Mouse (Mus musculus): ENCODE data around the gene Abca6. TPM values are rescaled to one million over a fixed set of nuclear protein-coding genes. Genes with fewer than 3 reads are reported as not detected.

Abca6 gene
- polyA plus RNA-seq, 1 experiment from 2014 or later, result 1.4 TPM

GRCm38 (mm10) chr11:110195310-110195709 is 56.3 kb downstream of the Abca6 start:
- H3K4me1 ChIP-seq (replicated peaks), result no peaks in the 10 kb centered on the region
- H3K9me3 ChIP-seq (replicated peaks), result no peaks in the 10 kb centered on the region
- no peak overlapping the region for H3K27ac ChIP-seq
- H3K4me2 ChIP-seq, result no peak overlapping the region
- H3K9ac ChIP-seq, result no peak overlapping the region
- no peaks in the 10 kb centered on the region for H3K27me3 ChIP-seq
- WGBS, result 65% methylated on average over 4 of the region's 4 CpGs
- H3K36me3 ChIP-seq, result no peaks in the 10 kb centered on the region
- no peak for ATAC-seq (replicated peaks; ENCODE audit: insufficient number of reproducible peaks, insufficient read depth, low FRiP score, low read depth)
- no peak overlapping the region for H3K4me3 ChIP-seq

GRCm38 (mm10) chr11:110171212-110171611 is 80.4 kb downstream of the Abca6 start:
- WGBS, result 97% methylated on average over 3 of the region's 3 CpGs
- Histone ChIP-seq H3K27me3 (no peaks in the 10 kb centered on the region), H3K4me2 (no peak overlapping the region), H3K4me3 (no peak overlapping the region), H3K36me3 (no peaks in the 10 kb centered on the region), H3K4me1 (replicated peaks) (no peaks in the 10 kb centered on the region), H3K9ac (no peak overlapping the region), H3K27ac (no peak overlapping the region), H3K9me3 (replicated peaks) (no peaks in the 10 kb centered on the region)
- no peak for ATAC-seq (replicated peaks; ENCODE audit: insufficient number of reproducible peaks, insufficient read depth, low FRiP score, low read depth)

GRCm38 (mm10) chr11:110167459-110168251 is 83.9 kb downstream of the Abca6 start, which contains the start of gene Abca9:
Gene Abca9 (minus strand): TSS chr11:110168196.
- no peak for ATAC-seq (replicated peaks; ENCODE audit: insufficient number of reproducible peaks, insufficient read depth, low FRiP score, low read depth)
- 21% methylated on average over 12 of the region's 12 CpGs for WGBS
- peak within 1 kb of the TSS; percentile 36; the same call in 1 of the 2 replicates for H3K9ac ChIP-seq

GRCm38 (mm10) chr11:110165822-110166221 is 85.8 kb downstream of the Abca6 start:
- 52% methylated on average over 3 of the region's 3 CpGs for WGBS
- H3K36me3 ChIP-seq, result no peaks in the 10 kb centered on the region
- no peaks in the 10 kb centered on the region for H3K27me3 ChIP-seq
- no peak overlapping the region for H3K27ac ChIP-seq
- H3K9me3 ChIP-seq (replicated peaks), result no peaks in the 10 kb centered on the region
- H3K4me1 ChIP-seq (replicated peaks), result no peaks in the 10 kb centered on the region
- no peak overlapping the region for H3K9ac ChIP-seq
- H3K4me2 ChIP-seq, result no peak overlapping the region
- ATAC-seq (replicated peaks; ENCODE audit: insufficient number of reproducible peaks, insufficient read depth, low FRiP score, low read depth), result no peak
- H3K4me3 ChIP-seq, result no peak overlapping the region

More at GRCm38 (mm10) chr11:110167459-110168251, 83.9 kb downstream of the Abca6 start, which contains the start of gene Abca9:
- peak within 1 kb of the TSS; percentile 79 for H3K27ac ChIP-seq
- no peaks in the 10 kb centered on the region for H3K9me3 ChIP-seq (replicated peaks)
- no peaks in the 10 kb centered on the region for H3K27me3 ChIP-seq
- H3K4me3 ChIP-seq, result peak within 1 kb of the TSS; percentile 39
- H3K4me2 ChIP-seq, result peak within 1 kb of the TSS; percentile 48
- no peaks in the 10 kb centered on the region for H3K36me3 ChIP-seq
- no peaks in the 10 kb centered on the region for H3K4me1 ChIP-seq (replicated peaks)

GRCm38 (mm10) chr11:110165409-110165808 is 86.2 kb downstream of the Abca6 start:
- no peaks in the 10 kb centered on the region for H3K4me1 ChIP-seq (replicated peaks)
- no peak overlapping the region for H3K4me2 ChIP-seq
- H3K27ac ChIP-seq, result no peak overlapping the region
- no peak overlapping the region for H3K9ac ChIP-seq
- H3K9me3 ChIP-seq (replicated peaks), result no peaks in the 10 kb centered on the region
- H3K27me3 ChIP-seq, result no peaks in the 10 kb centered on the region
- no peak for ATAC-seq (replicated peaks; ENCODE audit: insufficient number of reproducible peaks, insufficient read depth, low FRiP score, low read depth)
- no peak overlapping the region for H3K4me3 ChIP-seq
- no peaks in the 10 kb centered on the region for H3K36me3 ChIP-seq

- no peak overlapping the region for H3K4me3 ChIP-seq
- no peaks in the 10 kb centered on the region for H3K27me3 ChIP-seq
- H3K4me2 ChIP-seq, result no peak overlapping the region
- no peak overlapping the region for H3K27ac ChIP-seq
- no peaks in the 10 kb centered on the region for H3K9me3 ChIP-seq (replicated peaks)
- WGBS, result 53% methylated on average over 6 of the region's 6 CpGs
- no peak for ATAC-seq (replicated peaks; ENCODE audit: insufficient number of reproducible peaks, insufficient read depth, low FRiP score, low read depth)
- no peaks in the 10 kb centered on the region for H3K36me3 ChIP-seq
- H3K9ac ChIP-seq, result no peak overlapping the region
- no peaks in the 10 kb centered on the region for H3K4me1 ChIP-seq (replicated peaks)
Observed at GRCm38 (mm10) chr11:110157059-110157458, 94.5 kb downstream of the Abca6 start.

- 90% methylated on average over 11 of the region's 11 CpGs for WGBS
- Histone ChIP-seq H3K4me3 (no peak overlapping the region), H3K9ac (no peak overlapping the region), H3K27ac (no peak overlapping the region), H3K4me2 (no peak overlapping the region), H3K4me1 (replicated peaks) (no peaks in the 10 kb centered on the region), H3K27me3 (no peaks in the 10 kb centered on the region), H3K36me3 (no peaks in the 10 kb centered on the region), H3K9me3 (replicated peaks) (no peaks in the 10 kb centered on the region)
- ATAC-seq (replicated peaks; ENCODE audit: insufficient number of reproducible peaks, insufficient read depth, low FRiP score, low read depth), result no peak
Observed at GRCm38 (mm10) chr11:110155985-110156384, 95.6 kb downstream of the Abca6 start.

GRCm38 (mm10) chr11:110147640-110148039 is 103.9 kb downstream of the Abca6 start:
- H3K9me3 ChIP-seq (replicated peaks), result no peaks in the 10 kb centered on the region
- no peak for ATAC-seq (replicated peaks; ENCODE audit: insufficient number of reproducible peaks, insufficient read depth, low FRiP score, low read depth)
- 88% methylated on average over 5 of the region's 5 CpGs for WGBS

GRCm38 (mm10) chr11:110145421-110145820 is 106.2 kb downstream of the Abca6 start:
- Histone ChIP-seq H3K36me3 (no peaks in the 10 kb centered on the region), H3K9me3 (replicated peaks) (no peaks in the 10 kb centered on the region), H3K27ac (no peak overlapping the region), H3K4me1 (replicated peaks) (no peaks in the 10 kb centered on the region), H3K4me2 (no peak overlapping the region), H3K27me3 (no peaks in the 10 kb centered on the region), H3K9ac (no peak overlapping the region), H3K4me3 (no peak overlapping the region)
- 70% methylated on average over 11 of the region's 11 CpGs for WGBS
- no peak for ATAC-seq (replicated peaks; ENCODE audit: insufficient number of reproducible peaks, insufficient read depth, low FRiP score, low read depth)

More at GRCm38 (mm10) chr11:110147640-110148039, 103.9 kb downstream of the Abca6 start:
- Histone ChIP-seq H3K27me3 (no peaks in the 10 kb centered on the region), H3K4me1 (replicated peaks) (no peaks in the 10 kb centered on the region), H3K4me2 (no peak overlapping the region), H3K36me3 (no peaks in the 10 kb centered on the region), H3K9ac (no peak overlapping the region), H3K27ac (no peak overlapping the region), H3K4me3 (no peak overlapping the region)

- no peaks in the 10 kb centered on the region for H3K36me3 ChIP-seq
- WGBS, result 55% methylated on average over 5 of the region's 5 CpGs
- H3K4me3 ChIP-seq, result no peak overlapping the region
- no peaks in the 10 kb centered on the region for H3K9me3 ChIP-seq (replicated peaks)
- H3K4me2 ChIP-seq, result no peak overlapping the region
- no peaks in the 10 kb centered on the region for H3K27me3 ChIP-seq
- H3K4me1 ChIP-seq (replicated peaks), result no peaks in the 10 kb centered on the region
- ATAC-seq (replicated peaks; ENCODE audit: insufficient number of reproducible peaks, insufficient read depth, low FRiP score, low read depth), result no peak
- H3K9ac ChIP-seq, result no peak overlapping the region
- no peak overlapping the region for H3K27ac ChIP-seq
Observed at GRCm38 (mm10) chr11:110130760-110131159, 120.8 kb downstream of the Abca6 start.
